Mouse (Mus musculus): ENCODE measurements around the gene Clhc1.

Gene Clhc1

GRCm38 (mm10) chr11:29560990-29561389 lies 13.2 kb downstream of the Clhc1 start:
- no peak for DNase-seq (ENCODE audit: extremely low spot score)

GRCm38 (mm10) chr11:29563406-29563805 lies 15.7 kb downstream of the Clhc1 start:
- no peak for DNase-seq (ENCODE audit: extremely low spot score)

GRCm38 (mm10) chr11:29571536-29571935 lies 23.8 kb downstream of the Clhc1 start:
- no peak for DNase-seq (ENCODE audit: extremely low spot score)

GRCm38 (mm10) chr11:29572656-29573055 lies 24.9 kb downstream of the Clhc1 start:
- DNase-seq (ENCODE audit: extremely low spot score) = no peak

GRCm38 (mm10) chr11:29579610-29580009 lies 31.9 kb downstream of the Clhc1 start:
- DNase-seq (ENCODE audit: extremely low spot score) = no peak

- no peak for DNase-seq (ENCODE audit: extremely low spot score)
Observed at GRCm38 (mm10) chr11:29595217-29595616, 47.5 kb downstream of the Clhc1 start.

GRCm38 (mm10) chr11:29597159-29597558 lies 49.4 kb downstream of the Clhc1 start:
- DNase-seq (ENCODE audit: extremely low spot score) = no peak

- no peak for DNase-seq (ENCODE audit: extremely low spot score)
Observed at GRCm38 (mm10) chr11:29599000-29599399, 51.2 kb downstream of the Clhc1 start.

- no peak for DNase-seq (ENCODE audit: extremely low spot score)
Observed at GRCm38 (mm10) chr11:29603581-29603980, 55.8 kb downstream of the Clhc1 start.

- no peak for DNase-seq (ENCODE audit: extremely low spot score)
Observed at GRCm38 (mm10) chr11:29607465-29607990, 59.8 kb downstream of the Clhc1 start.

GRCm38 (mm10) chr11:29609756-29610468 lies 62.2 kb downstream of the Clhc1 start:
- no peak for DNase-seq (ENCODE audit: extremely low spot score)

- DNase-seq (ENCODE audit: extremely low spot score) = no peak
Observed at GRCm38 (mm10) chr11:29612007-29612406, 64.3 kb downstream of the Clhc1 start.

- no peak for DNase-seq (ENCODE audit: extremely low spot score)
Observed at GRCm38 (mm10) chr11:29613185-29613735, 65.5 kb downstream of the Clhc1 start.

GRCm38 (mm10) chr11:29614217-29614924 lies 66.6 kb downstream of the Clhc1 start:
- DNase-seq (ENCODE audit: extremely low spot score) = no peak

GRCm38 (mm10) chr11:29622030-29622790 lies 74.5 kb downstream of the Clhc1 start:
- DNase-seq (ENCODE audit: extremely low spot score) = no peak

- no peak for DNase-seq (ENCODE audit: extremely low spot score)
Observed at GRCm38 (mm10) chr11:29623327-29623726, 75.6 kb downstream of the Clhc1 start.

GRCm38 (mm10) chr11:29626541-29626940 lies 78.8 kb downstream of the Clhc1 start:
- DNase-seq (ENCODE audit: extremely low spot score) = no peak

- no peak for DNase-seq (ENCODE audit: extremely low spot score)
Observed at GRCm38 (mm10) chr11:29627706-29628105, 80.0 kb downstream of the Clhc1 start.
